Mouse (Mus musculus): ENCODE results near the gene Ctnnal1. TPM values are rescaled to one million over a fixed set of nuclear protein-coding genes. Genes with fewer than 3 reads are reported as not detected.

Ctnnal1 gene
- total RNA-seq, 1 experiment, result 62.0 TPM

DNA sequence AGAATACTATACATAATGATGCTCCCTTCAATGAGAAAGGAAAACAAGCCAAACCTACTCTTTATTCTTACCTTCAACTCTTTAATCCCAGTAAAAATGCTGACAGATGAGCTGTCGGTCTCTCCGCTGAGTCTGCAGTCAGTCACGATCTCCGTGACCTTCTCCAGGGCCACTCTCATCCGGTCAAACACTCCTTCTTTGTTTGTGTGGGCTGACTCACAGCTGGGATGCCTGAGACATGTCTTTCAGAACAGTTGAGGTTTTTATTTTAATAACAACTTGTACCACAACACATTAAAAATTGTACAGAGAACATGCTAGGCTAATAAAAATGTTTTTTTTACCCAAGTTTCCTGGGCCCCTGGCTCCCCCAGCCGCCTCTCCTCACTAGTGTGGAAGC lies 27.3 kb downstream of the Ctnnal1 start:
- no peaks in the 10 kb centered on the region for H3K4me1 ChIP-seq (ENCODE audit: control insufficient read depth in 2 of 2, insufficient read depth in 2 of 2, low read length in 2 of 2, poor library complexity in 1 of 2)
- H3K9ac ChIP-seq (ENCODE audit: insufficient read depth, low read depth, low read length, poor library complexity, severe bottlenecking), result no peak overlapping the region
- H3K4me3 ChIP-seq (ENCODE audit: insufficient read depth in 1 of 2, low read depth in 1 of 2, low read length in 2 of 2, poor library complexity in 1 of 2, severe bottlenecking in 1 of 2), result no peak overlapping the region
- H3K36me3 ChIP-seq (ENCODE audit: control insufficient read depth, insufficient read depth, low read length, poor library complexity, severe bottlenecking), result peaks cover 52% of the 10 kb centered on the region
- no peak for DNase-seq (ENCODE audit: low read depth, low spot score)
- no peaks in the 10 kb centered on the region for H3K9me3 ChIP-seq (ENCODE audit: control insufficient read depth, insufficient read depth, low read depth, low read length)
- H3K27ac ChIP-seq (ENCODE audit: insufficient read depth, low read depth, low read length, poor library complexity, severe bottlenecking), result no peak overlapping the region
- in situ Hi-C loops (cut with MboI; ENCODE audit: low sequenced_read_pairs in 2 of 2, unreplicated experiment in 2 of 2), result no loop called here
- no peak for TF ChIP-seq ZC3H11A (IDR thresholded peaks at IDR 0.05; ENCODE audit: borderline replicate concordance, low read depth, low read length)
- TF ChIP-seq ZNF384 (IDR thresholded peaks at IDR 0.05; ENCODE audit: low read depth, low read length), result no peak
- no peak for TF ChIP-seq MAFK (IDR thresholded peaks at IDR 0.05; ENCODE audit: insufficient read depth, low read depth, low read length)
- TF ChIP-seq CHD2 (IDR thresholded peaks at IDR 0.05; ENCODE audit: low read depth, low read length), result no peak

DNA sequence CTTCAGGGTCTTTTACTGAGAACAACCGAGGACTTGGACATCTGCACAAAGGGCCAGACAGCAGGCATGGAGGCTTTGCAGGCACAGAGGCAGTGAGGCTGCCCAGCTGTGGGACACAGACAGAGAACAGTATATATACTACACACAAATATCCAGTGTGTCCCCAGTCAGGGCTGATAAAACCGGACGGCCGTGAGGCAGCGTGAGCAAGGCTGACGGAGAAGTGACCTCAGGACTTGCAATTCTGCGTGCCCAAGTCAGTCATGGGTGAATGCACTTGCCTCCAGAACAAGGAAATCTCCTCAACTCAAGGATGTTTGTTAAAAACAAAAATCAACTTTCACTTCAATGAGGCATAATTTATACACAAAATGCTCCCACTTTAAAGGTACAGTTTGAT lies 33.0 kb downstream of the Ctnnal1 start:
- in situ Hi-C loops (cut with MboI; ENCODE audit: low sequenced_read_pairs in 2 of 2, unreplicated experiment in 2 of 2), result no loop called here
- H3K27ac ChIP-seq (ENCODE audit: insufficient read depth, low read depth, low read length, poor library complexity, severe bottlenecking), result no peak overlapping the region
- no peak overlapping the region for H3K4me3 ChIP-seq (ENCODE audit: insufficient read depth in 1 of 2, low read depth in 1 of 2, low read length in 2 of 2, poor library complexity in 1 of 2, severe bottlenecking in 1 of 2)

DNA sequence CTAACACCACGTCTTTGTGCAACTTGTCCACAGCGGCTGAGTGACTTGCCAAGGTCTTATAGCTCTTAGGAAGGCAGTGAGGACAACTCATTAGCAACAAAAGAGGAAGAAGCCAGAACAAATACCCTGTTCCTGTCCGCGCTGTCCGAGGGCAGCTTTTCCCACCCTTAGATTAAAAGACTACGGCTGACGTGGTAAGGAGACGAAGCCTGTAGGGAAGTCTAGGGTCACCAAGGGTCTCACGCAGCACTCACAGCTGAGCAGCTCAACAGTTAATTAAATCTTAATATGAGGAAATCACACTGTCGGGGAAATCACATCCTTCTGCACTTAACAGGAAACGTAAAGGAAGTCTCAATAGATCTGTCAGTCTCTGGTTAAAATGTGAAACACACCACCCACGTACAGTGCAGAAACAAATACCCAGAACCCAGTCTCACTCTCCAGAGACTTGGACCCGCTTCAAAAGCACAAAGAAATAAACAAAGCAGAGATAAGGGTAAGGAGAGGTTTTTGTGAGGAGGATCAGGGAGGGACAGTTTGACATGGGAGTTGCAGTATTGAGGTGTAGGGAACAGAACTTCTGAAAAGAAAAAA lies 33.9 kb downstream of the Ctnnal1 start:
- in situ Hi-C loops (cut with MboI; ENCODE audit: low sequenced_read_pairs in 2 of 2, unreplicated experiment in 2 of 2), result no loop called here
- Histone ChIP-seq H3K36me3 (ENCODE audit: control insufficient read depth, insufficient read depth, low read length, poor library complexity, severe bottlenecking) (peaks cover 46% of the 10 kb centered on the region), H3K9ac (ENCODE audit: insufficient read depth, low read depth, low read length, poor library complexity, severe bottlenecking) (no peak overlapping the region), H3K4me3 (ENCODE audit: insufficient read depth in 1 of 2, low read depth in 1 of 2, low read length in 2 of 2, poor library complexity in 1 of 2, severe bottlenecking in 1 of 2) (no peak overlapping the region), H3K9me3 (ENCODE audit: control insufficient read depth, insufficient read depth, low read depth, low read length) (no peaks in the 10 kb centered on the region), H3K4me1 (ENCODE audit: control insufficient read depth in 2 of 2, insufficient read depth in 2 of 2, low read length in 2 of 2, poor library complexity in 1 of 2) (no peaks in the 10 kb centered on the region; a peak in 1 of 4 replicates), H3K27ac (ENCODE audit: insufficient read depth, low read depth, low read length, poor library complexity, severe bottlenecking) (no peak overlapping the region)
- DNase-seq (ENCODE audit: low read depth, low spot score), result no peak
- TF ChIP-seq MAFK (IDR thresholded peaks at IDR 0.05; ENCODE audit: insufficient read depth, low read depth, low read length) (no peak), CHD2 (IDR thresholded peaks at IDR 0.05; ENCODE audit: low read depth, low read length) (no peak), HCFC1 (IDR thresholded peaks at IDR 0.05; ENCODE audit: borderline replicate concordance, insufficient read depth, low read length) (no peak), ZNF384 (IDR thresholded peaks at IDR 0.05; ENCODE audit: low read depth, low read length) (no peak), ZC3H11A (IDR thresholded peaks at IDR 0.05; ENCODE audit: borderline replicate concordance, low read depth, low read length) (no peak)

More for the DNA sequence above, 33.0 kb downstream of the Ctnnal1 start:
- Histone ChIP-seq H3K36me3 (ENCODE audit: control insufficient read depth, insufficient read depth, low read length, poor library complexity, severe bottlenecking) (peaks cover 52% of the 10 kb centered on the region), H3K9me3 (ENCODE audit: control insufficient read depth, insufficient read depth, low read depth, low read length) (no peaks in the 10 kb centered on the region), H3K9ac (ENCODE audit: insufficient read depth, low read depth, low read length, poor library complexity, severe bottlenecking) (no peak overlapping the region), H3K4me1 (ENCODE audit: control insufficient read depth in 2 of 2, insufficient read depth in 2 of 2, low read length in 2 of 2, poor library complexity in 1 of 2) (no peaks in the 10 kb centered on the region; a peak in 1 of 4 replicates)
- DNase-seq (ENCODE audit: low read depth, low spot score), result no peak
- TF ChIP-seq ZNF384 (IDR thresholded peaks at IDR 0.05; ENCODE audit: low read depth, low read length) (no peak), ZC3H11A (IDR thresholded peaks at IDR 0.05; ENCODE audit: borderline replicate concordance, low read depth, low read length) (no peak), HCFC1 (IDR thresholded peaks at IDR 0.05; ENCODE audit: borderline replicate concordance, insufficient read depth, low read length) (no peak), CHD2 (IDR thresholded peaks at IDR 0.05; ENCODE audit: low read depth, low read length) (no peak)

DNA sequence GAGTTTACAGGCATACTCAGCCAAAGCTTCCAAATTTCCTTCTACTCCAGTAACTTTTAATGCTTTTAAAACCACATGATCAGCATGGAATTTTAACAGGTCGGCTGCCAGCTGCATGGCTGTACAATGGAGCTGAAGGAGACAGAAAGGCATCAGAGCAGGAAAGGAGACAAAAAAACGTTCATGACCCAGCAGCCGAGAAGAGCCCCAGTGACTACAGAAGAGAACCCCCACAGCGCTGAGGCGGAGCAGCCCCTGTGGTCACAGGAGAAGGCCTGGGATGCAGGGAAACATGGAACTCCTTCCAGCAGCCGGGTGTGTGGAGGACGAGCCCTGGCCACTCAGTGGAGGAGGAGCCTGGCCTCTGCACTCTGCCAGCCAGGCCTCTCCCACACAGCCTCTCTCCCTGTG lies 35.5 kb downstream of the Ctnnal1 start:
- Histone ChIP-seq H3K4me1 (ENCODE audit: control insufficient read depth in 2 of 2, insufficient read depth in 2 of 2, low read length in 2 of 2, poor library complexity in 1 of 2) (no peaks in the 10 kb centered on the region; a peak in 1 of 4 replicates), H3K9ac (ENCODE audit: insufficient read depth, low read depth, low read length, poor library complexity, severe bottlenecking) (no peak overlapping the region), H3K36me3 (ENCODE audit: control insufficient read depth, insufficient read depth, low read length, poor library complexity, severe bottlenecking) (peaks cover 42% of the 10 kb centered on the region), H3K27ac (ENCODE audit: insufficient read depth, low read depth, low read length, poor library complexity, severe bottlenecking) (no peak overlapping the region), H3K9me3 (ENCODE audit: control insufficient read depth, insufficient read depth, low read depth, low read length) (no peaks in the 10 kb centered on the region), H3K4me3 (ENCODE audit: insufficient read depth in 1 of 2, low read depth in 1 of 2, low read length in 2 of 2, poor library complexity in 1 of 2, severe bottlenecking in 1 of 2) (no peak overlapping the region)
- in situ Hi-C loops (cut with MboI; ENCODE audit: low sequenced_read_pairs in 2 of 2, unreplicated experiment in 2 of 2), result no loop called here
- DNase-seq (ENCODE audit: low read depth, low spot score), result no peak
- TF ChIP-seq HCFC1 (IDR thresholded peaks at IDR 0.05; ENCODE audit: borderline replicate concordance, insufficient read depth, low read length) (no peak), MAFK (IDR thresholded peaks at IDR 0.05; ENCODE audit: insufficient read depth, low read depth, low read length) (no peak), ZNF384 (IDR thresholded peaks at IDR 0.05; ENCODE audit: low read depth, low read length) (no peak), ZC3H11A (IDR thresholded peaks at IDR 0.05; ENCODE audit: borderline replicate concordance, low read depth, low read length) (no peak), CHD2 (IDR thresholded peaks at IDR 0.05; ENCODE audit: low read depth, low read length) (no peak)

DNA sequence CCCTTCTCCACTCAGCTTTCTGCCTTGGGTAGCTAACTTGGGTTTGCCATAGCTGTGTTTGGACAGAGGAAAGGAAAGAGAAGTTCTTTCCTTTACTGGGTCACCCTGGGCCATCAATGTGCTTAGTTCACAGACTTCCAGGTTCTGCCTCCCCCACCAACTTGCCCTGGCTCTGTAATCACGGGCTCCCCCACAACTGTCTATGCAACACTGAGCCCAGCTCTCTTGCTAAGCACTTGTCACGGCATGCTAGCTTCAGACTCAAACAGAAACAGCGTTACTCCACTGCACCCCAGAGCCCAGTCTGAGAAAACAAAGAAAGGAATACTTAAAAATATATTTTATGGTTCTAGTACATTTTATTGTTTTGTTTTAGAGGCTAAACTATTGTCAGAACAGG lies 36.1 kb downstream of the Ctnnal1 start:
- Histone ChIP-seq H3K4me1 (ENCODE audit: control insufficient read depth in 2 of 2, insufficient read depth in 2 of 2, low read length in 2 of 2, poor library complexity in 1 of 2) (no peaks in the 10 kb centered on the region; a peak in 1 of 4 replicates), H3K27ac (ENCODE audit: insufficient read depth, low read depth, low read length, poor library complexity, severe bottlenecking) (no peak overlapping the region), H3K36me3 (ENCODE audit: control insufficient read depth, insufficient read depth, low read length, poor library complexity, severe bottlenecking) (peaks cover 44% of the 10 kb centered on the region), H3K9ac (ENCODE audit: insufficient read depth, low read depth, low read length, poor library complexity, severe bottlenecking) (no peak overlapping the region), H3K4me3 (ENCODE audit: insufficient read depth in 1 of 2, low read depth in 1 of 2, low read length in 2 of 2, poor library complexity in 1 of 2, severe bottlenecking in 1 of 2) (no peak overlapping the region), H3K9me3 (ENCODE audit: control insufficient read depth, insufficient read depth, low read depth, low read length) (no peaks in the 10 kb centered on the region)
- in situ Hi-C loops (cut with MboI; ENCODE audit: low sequenced_read_pairs in 2 of 2, unreplicated experiment in 2 of 2), result no loop called here
- DNase-seq (ENCODE audit: low read depth, low spot score), result no peak
- TF ChIP-seq ZC3H11A (IDR thresholded peaks at IDR 0.05; ENCODE audit: borderline replicate concordance, low read depth, low read length), result no peak
- TF ChIP-seq ZNF384 (IDR thresholded peaks at IDR 0.05; ENCODE audit: low read depth, low read length), result no peak
- TF ChIP-seq CHD2 (IDR thresholded peaks at IDR 0.05; ENCODE audit: low read depth, low read length), result no peak
- TF ChIP-seq HCFC1 (IDR thresholded peaks at IDR 0.05; ENCODE audit: borderline replicate concordance, insufficient read depth, low read length), result no peak
- no peak for TF ChIP-seq MAFK (IDR thresholded peaks at IDR 0.05; ENCODE audit: insufficient read depth, low read depth, low read length)
